Mouse (Mus musculus) adrenal gland, adult 18-20 months (tissue): ENCODE measurements at regions not wholly inside any gene's neighbourhood (a gene's known extent, or its start where the extent isn't known, plus 50 kb on each side); places are given as distances from the start of the nearest gene placed in this dataset.

ENCODE experiments used
- DNase-seq, 2 experiments: peaks; one replicate each; pipeline ENCODE4 v3.0.0; 2021 to 2022; ENCODE audit warnings: low spot score in 2 of 2

- DNase-seq: no peak
Measured at GRCm38 (mm10) chr9:74021339-74021738, 52.6 kb upstream of the Unc13c start.

- DNase-seq: no peak
Measured at GRCm38 (mm10) chr9:74023922-74024321, 55.2 kb upstream of the Unc13c start.

- DNase-seq: no peak
Measured at GRCm38 (mm10) chr9:74026131-74026530, 57.4 kb upstream of the Unc13c start.

- DNase-seq: peak in 1 of 2 experiments; percentile 14
Measured at GRCm38 (mm10) chr9:74028438-74028837, 59.7 kb upstream of the Unc13c start.

GRCm38 (mm10) chr9:74045936-74046335 lies 64.2 kb upstream of the Wdr72 start:
- peak in 1 of 2 experiments; percentile 23 for DNase-seq

- no peak for DNase-seq
Measured at GRCm38 (mm10) chr9:74049776-74050175, 60.4 kb upstream of the Wdr72 start.

- no peak for DNase-seq
Measured at GRCm38 (mm10) chr9:74056709-74057108, 53.4 kb upstream of the Wdr72 start.

- DNase-seq: no peak
Measured at GRCm38 (mm10) chr9:74057476-74058076, 52.6 kb upstream of the Wdr72 start.

- DNase-seq: no peak
Measured at GRCm38 (mm10) chr9:74058269-74058871, 51.8 kb upstream of the Wdr72 start.
